Mouse (Mus musculus): Measurements from ENCODE around the gene Gchfr. TPM values are rescaled to one million over a fixed set of nuclear protein-coding genes. Genes with fewer than 3 reads are reported as not detected.

Gchfr gene
- polyA plus RNA-seq, 1 experiment from 2014 or later: 124 TPM

GRCm38 (mm10) chr2:119177384-119177939, 9.9 kb downstream of the Gchfr start:
- Histone ChIP-seq H3K27me3 (replicated peaks; ENCODE audit: control insufficient read depth, insufficient read depth, low read length) (no peaks in the 10 kb centered on the region), H3K9me3 (ENCODE audit: control insufficient read depth) (no peaks in the 10 kb centered on the region), H3K4me2 (replicated peaks; ENCODE audit: low read depth) (no peak overlapping the region), H3K4me1 (replicated peaks; ENCODE audit: control insufficient read depth, insufficient read depth, low read length) (no peaks in the 10 kb centered on the region), H3K36me3 (ENCODE audit: control insufficient read depth, insufficient read depth) (peaks cover 21% of the 10 kb centered on the region), H3K9ac (ENCODE audit: low read depth, low read length) (no peak overlapping the region), H3K4me3 (ENCODE audit: low read depth, low read length) (no peak overlapping the region), H3K27ac (ENCODE audit: low read depth, low read length) (peak overlapping the region; percentile 54; the same call in 1 of the 2 replicates)
- ATAC-seq: no peak
- WGBS: 60% methylated on average over 5 of the region's 5 CpGs
- no peak for TF ChIP-seq CTCF (IDR thresholded peaks at IDR 0.05; ENCODE audit: low read depth)

- Histone ChIP-seq H3K27ac (ENCODE audit: low read depth, low read length) (no peak overlapping the region), H3K9me3 (ENCODE audit: control insufficient read depth) (no peaks in the 10 kb centered on the region), H3K27me3 (replicated peaks; ENCODE audit: control insufficient read depth, insufficient read depth, low read length) (no peaks in the 10 kb centered on the region), H3K9ac (ENCODE audit: low read depth, low read length) (no peak overlapping the region), H3K36me3 (ENCODE audit: control insufficient read depth, insufficient read depth) (peaks cover 42% of the 10 kb centered on the region), H3K4me3 (ENCODE audit: low read depth, low read length) (no peak overlapping the region), H3K4me1 (replicated peaks; ENCODE audit: control insufficient read depth, insufficient read depth, low read length) (no peaks in the 10 kb centered on the region), H3K4me2 (replicated peaks; ENCODE audit: low read depth) (no peak overlapping the region)
- WGBS: 84% methylated on average over 7 of the region's 7 CpGs
- no peak for TF ChIP-seq CTCF (IDR thresholded peaks at IDR 0.05; ENCODE audit: low read depth)
- no peak for ATAC-seq
Measured at GRCm38 (mm10) chr2:119182914-119183313, 15.3 kb downstream of the Gchfr start.

GRCm38 (mm10) chr2:119189029-119189710, 21.6 kb downstream of the Gchfr start:
- peak overlapping the region; percentile 38 for H3K4me3 ChIP-seq (ENCODE audit: low read depth, low read length)
- no peaks in the 10 kb centered on the region for H3K9me3 ChIP-seq (ENCODE audit: control insufficient read depth)
- H3K27ac ChIP-seq (ENCODE audit: low read depth, low read length): no peak overlapping the region
- H3K4me2 ChIP-seq (replicated peaks; ENCODE audit: low read depth): peak overlapping the region; percentile 80
- H3K27me3 ChIP-seq (replicated peaks; ENCODE audit: control insufficient read depth, insufficient read depth, low read length): no peaks in the 10 kb centered on the region
- ATAC-seq: peak; percentile 83
- TF ChIP-seq CTCF (IDR thresholded peaks at IDR 0.05; ENCODE audit: low read depth): peak; percentile 86
- 6% methylated on average over 15 of the region's 15 CpGs for WGBS
- no peaks in the 10 kb centered on the region for H3K4me1 ChIP-seq (replicated peaks; ENCODE audit: control insufficient read depth, insufficient read depth, low read length)
- H3K36me3 ChIP-seq (ENCODE audit: control insufficient read depth, insufficient read depth): peaks cover 12% of the 10 kb centered on the region; the same call in 1 of the 2 replicates
- no peak overlapping the region for H3K9ac ChIP-seq (ENCODE audit: low read depth, low read length)

GRCm38 (mm10) chr2:119190969-119191368, 23.4 kb downstream of the Gchfr start:
- ATAC-seq: no peak

GRCm38 (mm10) chr2:119194140-119194539, 26.6 kb downstream of the Gchfr start:
- ATAC-seq: no peak

More at GRCm38 (mm10) chr2:119190969-119191368, 23.4 kb downstream of the Gchfr start:
- H3K27ac ChIP-seq (ENCODE audit: low read depth, low read length): no peak overlapping the region
- H3K9me3 ChIP-seq (ENCODE audit: control insufficient read depth): no peaks in the 10 kb centered on the region
- no peak for TF ChIP-seq CTCF (IDR thresholded peaks at IDR 0.05; ENCODE audit: low read depth)
- no peak overlapping the region for H3K4me3 ChIP-seq (ENCODE audit: low read depth, low read length)
- no peak overlapping the region for H3K4me2 ChIP-seq (replicated peaks; ENCODE audit: low read depth)
- H3K36me3 ChIP-seq (ENCODE audit: control insufficient read depth, insufficient read depth): no peaks in the 10 kb centered on the region
- H3K9ac ChIP-seq (ENCODE audit: low read depth, low read length): no peak overlapping the region
- WGBS: 54% methylated on average over 5 of the region's 5 CpGs
- no peaks in the 10 kb centered on the region for H3K4me1 ChIP-seq (replicated peaks; ENCODE audit: control insufficient read depth, insufficient read depth, low read length)
- H3K27me3 ChIP-seq (replicated peaks; ENCODE audit: control insufficient read depth, insufficient read depth, low read length): no peaks in the 10 kb centered on the region

DNA sequence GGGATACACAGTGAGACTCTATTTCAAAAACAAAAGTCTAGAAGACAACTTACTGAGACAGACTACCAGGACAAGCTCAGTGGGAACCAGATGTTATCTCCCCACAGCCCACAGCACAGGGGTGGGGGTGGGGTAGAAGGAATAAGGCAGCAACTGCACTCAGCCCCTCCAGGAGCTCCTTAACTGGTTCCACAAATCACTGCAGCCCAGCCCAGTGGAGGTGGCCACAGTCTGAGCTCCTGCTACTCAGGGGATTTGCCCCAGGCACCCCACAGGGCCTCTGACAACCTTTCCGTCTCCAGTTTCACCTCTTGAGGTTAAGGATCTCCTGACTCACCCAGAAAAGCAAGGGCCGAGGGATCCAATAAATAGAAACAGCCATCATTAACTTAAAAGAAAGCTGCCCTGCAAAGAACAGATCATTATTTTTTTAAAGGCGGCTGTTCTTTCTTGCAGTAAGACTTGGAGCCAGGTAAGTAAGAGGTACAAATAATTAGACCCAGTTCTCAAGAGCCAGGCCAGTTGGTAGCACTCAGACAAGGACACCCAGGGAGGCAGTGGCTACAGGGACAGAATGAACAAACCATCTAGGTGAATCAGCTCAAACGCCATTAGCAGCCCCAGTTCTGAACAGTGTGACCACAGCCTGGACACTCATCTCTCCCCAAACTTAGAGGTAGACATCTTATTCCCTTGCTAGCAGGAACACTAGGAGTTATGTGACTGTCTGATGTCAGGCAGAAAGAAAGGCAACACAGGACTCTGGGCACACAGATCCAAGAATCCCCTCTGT, 28.9 kb downstream of the Gchfr start:
- Histone ChIP-seq H3K27me3 (replicated peaks; ENCODE audit: control insufficient read depth, insufficient read depth, low read length) (no peaks in the 10 kb centered on the region), H3K9ac (ENCODE audit: low read depth, low read length) (no peak overlapping the region), H3K4me1 (replicated peaks; ENCODE audit: control insufficient read depth, insufficient read depth, low read length) (no peaks in the 10 kb centered on the region), H3K27ac (ENCODE audit: low read depth, low read length) (no peak overlapping the region), H3K36me3 (ENCODE audit: control insufficient read depth, insufficient read depth) (no peaks in the 10 kb centered on the region), H3K4me2 (replicated peaks; ENCODE audit: low read depth) (no peak overlapping the region), H3K4me3 (ENCODE audit: low read depth, low read length) (no peak overlapping the region), H3K9me3 (ENCODE audit: control insufficient read depth) (no peaks in the 10 kb centered on the region)
- no peak for TF ChIP-seq CTCF (IDR thresholded peaks at IDR 0.05; ENCODE audit: low read depth)
- ATAC-seq: no peak
- WGBS: 59% methylated on average over 4 of the region's 4 CpGs

More at GRCm38 (mm10) chr2:119194140-119194539, 26.6 kb downstream of the Gchfr start:
- no peaks in the 10 kb centered on the region for H3K36me3 ChIP-seq (ENCODE audit: control insufficient read depth, insufficient read depth)
- 84% methylated on average over 5 of the region's 5 CpGs for WGBS
- no peak for TF ChIP-seq CTCF (IDR thresholded peaks at IDR 0.05; ENCODE audit: low read depth)
- H3K4me1 ChIP-seq (replicated peaks; ENCODE audit: control insufficient read depth, insufficient read depth, low read length): no peaks in the 10 kb centered on the region
- H3K9me3 ChIP-seq (ENCODE audit: control insufficient read depth): no peaks in the 10 kb centered on the region
- H3K27ac ChIP-seq (ENCODE audit: low read depth, low read length): no peak overlapping the region
- H3K9ac ChIP-seq (ENCODE audit: low read depth, low read length): no peak overlapping the region
- H3K27me3 ChIP-seq (replicated peaks; ENCODE audit: control insufficient read depth, insufficient read depth, low read length): no peaks in the 10 kb centered on the region
- no peak overlapping the region for H3K4me3 ChIP-seq (ENCODE audit: low read depth, low read length)
- H3K4me2 ChIP-seq (replicated peaks; ENCODE audit: low read depth): no peak overlapping the region
